Mouse (Mus musculus): ENCODE data around the gene Gjb2.
A peak's percentile ranks its signal among the peaks of the same experiment; 100 is the strongest.

Gene Gjb2

DNA sequence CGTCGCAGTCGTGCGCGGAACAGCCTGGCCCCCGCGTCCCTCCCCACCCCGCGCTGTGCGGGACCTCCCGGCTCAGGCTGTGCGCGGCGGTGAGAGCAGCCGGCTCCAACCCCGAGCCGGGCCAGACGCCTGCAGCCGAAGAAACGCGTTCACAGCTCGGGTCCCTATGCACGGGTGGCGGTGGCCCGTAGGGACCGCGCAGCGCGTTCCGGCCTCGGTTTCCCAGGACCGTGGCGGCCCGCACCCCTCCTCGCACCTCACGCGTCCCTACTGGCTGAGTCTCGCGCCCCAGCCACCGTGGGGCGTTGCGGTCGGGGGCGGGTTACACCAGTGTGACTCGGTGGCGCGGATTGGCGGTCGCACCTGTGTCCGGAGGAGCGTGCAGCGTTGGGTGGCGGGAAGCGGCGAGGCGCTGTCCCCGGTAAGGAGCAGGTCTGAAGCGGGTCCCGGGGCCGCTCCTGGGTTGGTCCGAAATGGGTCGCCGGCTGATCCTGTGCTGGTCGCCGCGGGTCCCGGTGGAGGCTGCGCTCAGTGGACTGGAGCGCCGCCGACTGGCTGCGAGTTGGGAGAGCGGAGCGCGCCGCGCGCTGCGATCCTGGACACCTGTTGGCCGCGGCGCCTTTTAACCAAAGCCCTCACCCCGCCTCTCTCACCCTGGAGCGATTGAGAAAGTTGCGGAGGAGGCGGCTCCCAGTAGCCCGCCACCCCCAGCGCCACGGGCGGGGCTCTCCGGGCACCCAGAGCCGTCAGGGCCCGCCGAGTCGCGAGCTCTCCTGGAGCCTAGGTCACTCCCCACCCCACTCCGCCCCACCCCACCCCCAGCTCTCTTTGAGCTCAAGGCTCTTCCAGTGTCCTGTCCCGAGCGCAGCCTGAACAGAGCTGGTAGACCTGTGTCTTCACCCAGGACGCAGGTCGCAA, at the start of gene Gjb2:
TSS of gene Gjb2 (minus strand) at position 597 of the 918 bp plus-strand sequence.
- no peak for DNase-seq (ENCODE audit: low spot score)

DNA sequence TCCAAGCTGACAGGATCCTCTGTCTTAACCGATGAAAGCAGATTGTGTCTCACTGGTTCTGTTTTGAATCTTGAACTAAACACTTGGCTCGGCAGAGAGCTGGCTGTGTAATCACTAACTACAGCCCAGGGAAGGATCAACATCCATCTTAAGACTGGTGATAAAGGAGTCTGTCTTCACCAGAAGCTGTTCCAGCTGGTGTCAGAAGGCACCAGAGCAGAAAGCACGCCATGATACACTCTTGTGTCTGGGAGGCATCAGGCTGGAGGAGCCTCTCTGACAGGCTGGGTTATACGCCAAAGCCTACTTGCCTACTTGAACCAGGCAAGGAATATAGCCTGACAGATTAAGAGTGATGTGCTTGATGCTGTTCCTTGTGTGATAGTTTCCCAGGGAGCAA, 41.2 kb upstream of the Gjb2 start:
- no peak for DNase-seq (ENCODE audit: low spot score)

- DNase-seq (ENCODE audit: low spot score) = no peak
These were observed 30.8 kb upstream of the Gjb2 start for GRCm38 (mm10) chr14:57135265-57135664.

DNA sequence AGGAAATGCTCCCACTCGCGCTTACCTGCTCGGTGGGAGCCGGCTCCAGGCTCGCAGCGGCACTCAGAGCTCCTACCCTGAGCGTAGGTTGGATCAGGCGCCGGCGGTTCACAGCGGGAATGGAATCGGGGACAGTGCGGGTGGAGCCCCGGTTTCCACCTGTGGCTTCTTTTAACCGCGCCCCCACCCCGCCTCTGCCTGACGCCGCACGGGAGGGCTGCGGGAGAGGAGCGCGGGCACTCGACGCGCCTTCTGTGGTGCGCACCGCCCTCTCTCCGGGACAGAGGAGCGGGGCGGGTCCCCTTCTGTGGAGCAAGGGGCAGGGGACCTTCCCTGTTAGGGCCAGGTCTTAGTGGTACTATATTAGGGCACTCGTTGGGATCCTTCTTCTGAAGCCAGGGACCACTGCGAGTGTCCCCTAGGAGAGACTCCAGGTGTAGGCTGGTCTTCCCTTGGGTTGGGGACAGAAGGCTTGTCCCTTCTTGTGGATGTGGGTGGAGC, 28.7 kb upstream of the Gjb2 start, which contains the start of gene Gjb6:
TSS of gene Gjb6 (minus strand) at position 451 of the 501 bp plus-strand sequence.
- DNase-seq (ENCODE audit: low spot score) = no peak

DNA sequence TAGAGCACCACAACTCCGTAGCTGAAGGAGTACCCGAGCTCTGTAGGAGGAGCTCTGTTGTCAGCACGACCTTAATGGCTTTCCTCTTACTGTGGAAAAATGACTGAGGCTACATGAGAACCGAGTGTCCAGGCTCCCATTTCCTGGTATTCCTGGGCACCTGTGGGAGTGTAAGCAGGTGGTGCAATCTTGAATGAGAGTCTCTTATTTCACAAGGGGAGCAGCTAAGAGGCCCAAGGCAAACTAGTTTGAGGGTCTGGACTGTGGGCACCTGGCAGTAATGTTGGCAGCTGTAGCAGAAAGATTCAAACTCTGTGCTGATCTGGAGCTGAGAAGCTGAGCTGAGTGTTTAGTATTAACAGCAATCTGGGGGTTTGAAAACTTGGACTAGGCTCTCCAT, 22.9 kb upstream of the Gjb2 start:
- DNase-seq (ENCODE audit: low spot score) = no peak

- no peak for DNase-seq (ENCODE audit: low spot score)
These were observed 17.8 kb upstream of the Gjb2 start for GRCm38 (mm10) chr14:57122295-57122694.

GRCm38 (mm10) chr14:57115823-57116544, 11.5 kb upstream of the Gjb2 start, which contains the start of gene Gm4491:
Gene Gm4491, minus strand, starts transcription at chr14:57115883.
- no peak for DNase-seq (ENCODE audit: low spot score)

DNA sequence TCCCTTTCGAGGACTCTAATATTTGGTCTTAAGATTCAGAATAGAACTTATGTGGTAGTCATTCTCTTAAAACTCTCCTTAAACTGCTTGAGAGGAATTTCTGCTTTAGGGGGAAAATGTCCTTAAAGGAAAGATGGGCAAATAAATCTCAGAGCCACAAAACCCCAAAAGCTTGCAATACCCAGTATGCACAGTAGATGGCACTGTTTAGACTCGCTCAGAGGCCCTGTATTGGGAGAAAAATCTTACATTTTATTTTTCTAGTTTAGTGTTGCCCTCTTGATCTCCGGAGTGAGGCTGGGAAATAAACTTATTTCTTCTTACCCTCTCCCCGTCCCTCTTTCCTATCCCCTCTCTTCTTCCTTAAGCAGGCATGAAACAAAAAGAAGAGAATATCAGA, 4.7 kb upstream of the Gjb2 start:
- no peak for DNase-seq (ENCODE audit: low spot score)

GRCm38 (mm10) chr14:57107916-57108315, 3.4 kb upstream of the Gjb2 start:
- no peak for DNase-seq (ENCODE audit: low spot score)

DNA sequence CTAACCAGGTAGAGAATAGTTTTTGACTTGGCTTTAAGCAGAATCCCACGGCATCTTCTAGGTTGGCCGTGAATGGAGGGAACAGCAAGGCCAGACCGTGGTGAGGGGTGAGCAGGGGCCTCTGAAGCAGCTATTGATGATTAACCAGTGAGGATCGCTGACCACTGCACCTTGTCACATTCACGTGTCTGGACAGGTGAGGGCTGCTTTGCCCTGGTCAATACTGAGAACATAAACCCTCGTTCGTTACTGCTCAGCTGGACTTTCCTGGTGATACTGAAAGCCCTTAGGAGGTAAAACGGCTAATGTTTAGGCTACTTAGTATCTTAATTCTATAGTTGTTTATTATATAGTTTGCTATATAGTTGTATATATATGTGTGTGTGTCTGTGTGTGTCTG, 2.6 kb upstream of the Gjb2 start:
- DNase-seq (ENCODE audit: low spot score) = no peak

DNA sequence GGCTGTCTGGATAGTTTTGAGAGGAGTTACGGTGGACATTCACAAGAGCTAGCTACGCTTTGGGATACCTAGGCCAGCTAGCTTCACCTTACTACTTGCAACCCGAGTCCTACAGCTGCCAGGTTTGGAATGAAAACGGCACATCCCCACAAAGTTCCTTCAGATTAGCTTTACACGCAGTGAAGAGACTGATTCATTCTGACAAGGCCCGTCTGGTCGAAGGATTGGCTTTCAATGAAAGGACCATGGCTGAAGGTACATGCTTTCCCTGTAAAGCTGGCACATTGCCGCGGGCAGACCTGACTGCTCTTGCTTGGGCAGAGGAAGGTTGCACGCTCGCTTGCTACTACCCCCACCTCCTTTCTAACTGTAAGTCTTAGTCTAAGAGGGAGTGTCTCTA, 1.2 kb upstream of the Gjb2 start:
- DNase-seq (ENCODE audit: low spot score) = no peak

DNA sequence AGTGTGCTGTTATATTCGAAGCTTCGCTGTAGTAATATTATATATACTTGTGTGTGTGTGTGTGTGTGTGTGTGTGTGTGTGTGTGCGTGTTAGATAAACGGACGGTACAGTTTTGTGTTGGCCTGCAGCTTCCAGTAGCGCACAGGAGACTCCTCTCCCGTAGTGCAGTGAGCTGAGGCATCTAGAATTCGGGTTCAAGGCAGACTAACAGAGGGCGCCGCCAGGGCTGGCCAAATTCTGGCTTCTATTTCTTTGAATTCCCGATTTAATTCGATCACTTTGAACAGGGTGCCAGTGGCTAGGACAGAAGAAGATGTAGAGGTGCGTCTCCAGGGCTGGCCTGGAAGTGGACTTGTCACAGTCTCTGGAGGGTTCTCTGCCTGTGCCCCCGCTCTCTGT, 609 bp upstream of the Gjb2 start:
- DNase-seq (ENCODE audit: low spot score) = no peak

- no peak for DNase-seq (ENCODE audit: low spot score)
These were observed 794 bp downstream of the Gjb2 start for GRCm38 (mm10) chr14:57103711-57104105.

DNA sequence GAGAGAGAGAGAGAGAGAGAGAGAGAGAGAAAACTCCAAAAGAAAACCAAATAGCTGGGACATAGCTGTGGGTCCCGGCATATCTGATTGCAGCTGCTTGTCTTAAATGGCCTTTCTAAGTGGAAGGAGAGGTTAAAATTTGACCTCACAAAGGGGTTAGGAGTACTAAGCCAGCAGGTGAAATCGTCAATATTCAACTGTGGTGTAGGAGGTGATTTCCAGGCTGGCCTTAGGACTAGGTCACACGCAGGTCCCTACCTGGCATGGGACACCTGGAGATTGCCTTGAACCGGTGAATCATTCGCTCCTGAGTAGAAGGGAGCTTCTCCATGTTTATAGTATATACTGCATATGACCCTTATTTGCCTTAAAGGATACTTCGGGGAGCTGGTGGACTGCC, 1.4 kb downstream of the Gjb2 start:
- DNase-seq (ENCODE audit: low spot score) = no peak

DNA sequence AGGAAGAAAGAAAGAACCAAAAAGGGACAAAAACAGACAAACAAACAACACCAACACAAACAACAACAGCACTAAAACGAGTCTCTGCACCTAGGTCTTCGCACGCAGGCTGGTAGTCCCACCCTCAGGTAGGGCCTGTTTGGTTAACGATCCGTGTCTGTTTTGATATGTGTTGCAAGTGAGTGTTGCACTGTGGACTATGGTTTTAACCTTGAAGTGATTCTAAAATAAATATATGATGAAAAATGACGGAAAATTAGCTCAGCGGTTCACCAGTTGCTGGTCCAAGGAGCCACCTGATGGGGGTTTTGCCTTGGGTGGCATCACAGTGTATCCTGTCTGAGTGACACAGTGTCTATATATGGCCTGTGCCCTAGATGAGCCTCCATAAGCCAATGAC, 2.9 kb downstream of the Gjb2 start:
- no peak for DNase-seq (ENCODE audit: low spot score)

DNA sequence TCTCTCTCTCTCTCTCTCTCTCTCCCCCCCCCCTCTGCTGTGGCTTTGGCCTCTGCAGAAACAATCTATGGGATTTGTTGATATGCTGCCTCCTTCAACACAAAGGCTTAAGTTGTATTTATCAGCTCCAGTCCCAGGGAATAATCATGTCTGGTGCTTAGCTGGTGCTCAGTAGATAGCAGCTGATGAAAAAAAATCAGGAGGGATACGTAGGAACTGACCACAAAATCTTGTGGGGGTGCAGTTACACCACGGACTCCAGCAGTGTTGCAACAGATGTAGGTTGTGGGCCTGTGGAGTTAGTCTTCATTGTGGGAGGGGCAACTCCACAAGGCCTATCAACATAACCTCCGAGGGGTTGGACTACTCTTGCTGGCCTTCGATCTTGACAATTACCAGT, 8.6 kb downstream of the Gjb2 start:
- no peak for DNase-seq (ENCODE audit: low spot score)

- no peak for DNase-seq (ENCODE audit: low spot score)
These were observed 11.5 kb downstream of the Gjb2 start for GRCm38 (mm10) chr14:57093029-57093428.

- DNase-seq (ENCODE audit: low spot score) = no peak
These were observed 14.5 kb downstream of the Gjb2 start for GRCm38 (mm10) chr14:57090001-57090400.

- DNase-seq (ENCODE audit: low spot score) = no peak
These were observed 15.4 kb downstream of the Gjb2 start for GRCm38 (mm10) chr14:57089107-57089506.

DNA sequence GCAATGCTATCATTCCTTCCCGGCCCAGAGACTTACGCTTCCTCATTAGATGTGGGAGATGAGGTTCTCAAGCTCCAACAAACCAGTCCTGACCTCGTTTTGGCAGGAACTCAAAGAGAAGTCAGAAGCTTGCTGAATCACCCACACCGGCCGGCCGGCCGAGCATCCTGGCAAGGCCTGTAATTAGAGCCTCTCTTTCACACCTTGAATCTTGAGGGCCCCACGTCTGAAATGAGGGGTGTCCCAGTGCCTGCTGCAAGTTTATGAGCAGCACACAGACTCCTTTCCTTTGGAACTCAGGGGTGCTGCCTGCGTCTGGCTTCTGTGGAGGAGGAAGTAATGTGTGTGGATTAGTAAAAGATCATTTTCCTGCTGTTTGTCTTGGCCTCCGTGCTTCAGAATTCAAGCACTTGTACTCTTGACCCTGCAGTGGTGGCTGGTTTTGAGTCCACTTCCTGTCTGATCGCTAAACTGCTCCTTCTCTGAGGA, 20.3 kb downstream of the Gjb2 start:
- DNase-seq (ENCODE audit: low spot score) = no peak

GRCm38 (mm10) chr14:57082863-57083262, 21.6 kb downstream of the Gjb2 start:
- no peak for DNase-seq (ENCODE audit: low spot score)

DNA sequence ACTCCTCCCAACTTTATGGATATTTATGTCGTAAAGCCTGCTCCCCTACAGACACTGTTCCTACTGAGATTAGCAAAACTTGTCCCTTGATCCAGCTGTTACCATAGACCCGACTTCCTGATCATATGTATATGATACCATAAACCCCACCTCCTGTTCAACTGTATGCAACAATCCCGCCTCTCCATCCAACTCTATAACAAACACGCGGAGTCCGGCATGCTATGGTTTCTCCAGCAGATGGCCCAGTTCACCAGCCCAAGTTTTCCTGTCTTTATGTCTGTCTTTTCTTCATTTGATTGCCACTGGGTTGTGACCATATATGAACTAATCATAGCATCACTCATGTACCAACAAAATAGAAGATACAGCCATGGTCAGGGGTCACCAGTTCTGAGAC, 29.0 kb downstream of the Gjb2 start:
- no peak for DNase-seq (ENCODE audit: low spot score)

GRCm38 (mm10) chr14:57069906-57070305, 34.6 kb downstream of the Gjb2 start:
- peak; percentile 19 for DNase-seq (ENCODE audit: low spot score)

All from spleen, adult 12 weeks (tissue).